Mouse (Mus musculus) left cerebral cortex, adult 8-10 months (tissue): Measurements from ENCODE around the gene Pfdn6. TPM values are rescaled to one million over a fixed set of nuclear protein-coding genes. Genes with fewer than 3 reads are reported as not detected.
"Not testable (repeated sequence)": the region's sequence is repeated elsewhere in the genome, so short reads cannot be mapped to it uniquely, and the experiment has no call there.

ENCODE experiments used
- DNase-seq, 2 experiments: peaks; one replicate each; pipeline ENCODE4 v3.0.0; 2022; ENCODE audit warnings: low spot score in 2 of 2
- total RNA-seq, 4 experiments: library from RNA; stranded (reverse); gene quantifications; 2 replicates each; pipeline ENCODE4 v1.2.4; 2022

Gene Pfdn6
- total RNA-seq, 4 experiments from 2014 or later, result 81.6 to 112 (median 95.7) TPM

DNA sequence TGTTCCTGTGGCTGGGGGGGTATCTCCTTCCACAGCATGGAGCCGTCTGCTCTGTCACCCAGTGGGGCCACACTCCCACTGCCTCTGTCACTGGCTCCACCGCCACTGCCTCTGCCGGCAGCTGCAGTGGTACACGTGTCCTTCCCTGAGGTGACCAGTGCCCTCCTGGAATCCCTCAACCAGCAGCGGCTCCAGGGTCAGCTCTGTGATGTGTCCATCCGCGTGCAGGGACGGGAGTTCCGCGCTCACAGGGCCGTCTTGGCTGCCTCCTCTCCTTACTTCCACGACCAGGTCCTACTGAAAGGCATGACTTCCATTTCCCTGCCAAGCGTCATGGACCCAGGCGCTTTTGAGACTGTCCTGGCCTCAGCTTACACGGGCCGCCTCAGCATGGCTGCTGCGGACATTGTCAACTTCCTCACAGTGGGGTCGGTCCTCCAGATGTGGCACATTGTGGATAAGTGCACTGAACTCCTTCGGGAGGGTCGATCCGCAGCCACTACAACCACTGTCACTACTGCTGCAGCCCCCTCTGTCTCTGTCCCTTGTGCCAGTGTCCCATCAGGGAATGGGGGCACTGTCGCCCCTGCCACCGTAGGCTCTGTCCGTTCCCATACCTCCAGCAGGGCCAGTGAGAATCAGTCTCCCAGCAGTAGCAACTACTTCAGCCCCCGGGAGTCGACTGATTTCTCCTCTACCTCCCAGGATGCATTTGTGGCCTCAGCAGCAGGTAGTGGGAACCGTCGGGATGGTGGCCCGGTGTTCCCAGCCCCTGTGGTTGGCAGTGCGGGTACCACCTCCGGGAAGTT is 23.1 kb downstream of the Pfdn6 start:
- peak in 1 of 2 experiments; percentile 36 for DNase-seq

DNA sequence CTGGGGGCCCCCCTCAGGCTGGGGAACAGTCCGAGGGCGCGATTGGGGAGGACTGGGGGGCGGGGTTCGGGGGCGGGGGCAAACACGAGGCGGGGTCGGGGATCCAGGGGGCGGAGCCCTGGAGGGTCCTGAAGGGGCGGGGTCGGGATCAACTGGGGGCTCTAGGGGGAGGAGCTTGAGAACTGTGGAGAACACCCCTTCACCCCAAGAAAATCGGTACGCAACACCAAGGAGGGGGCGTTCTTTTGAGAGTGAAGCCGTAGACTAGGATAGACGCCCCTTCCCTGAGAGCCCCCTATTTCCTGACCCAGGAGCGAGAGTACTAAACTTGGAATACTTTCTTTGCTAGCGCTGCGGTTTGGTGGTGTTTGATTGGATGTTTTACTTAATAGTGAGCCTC is 23.8 kb downstream of the Pfdn6 start:
- peak in 1 of 2 experiments; percentile 28 for DNase-seq

DNA sequence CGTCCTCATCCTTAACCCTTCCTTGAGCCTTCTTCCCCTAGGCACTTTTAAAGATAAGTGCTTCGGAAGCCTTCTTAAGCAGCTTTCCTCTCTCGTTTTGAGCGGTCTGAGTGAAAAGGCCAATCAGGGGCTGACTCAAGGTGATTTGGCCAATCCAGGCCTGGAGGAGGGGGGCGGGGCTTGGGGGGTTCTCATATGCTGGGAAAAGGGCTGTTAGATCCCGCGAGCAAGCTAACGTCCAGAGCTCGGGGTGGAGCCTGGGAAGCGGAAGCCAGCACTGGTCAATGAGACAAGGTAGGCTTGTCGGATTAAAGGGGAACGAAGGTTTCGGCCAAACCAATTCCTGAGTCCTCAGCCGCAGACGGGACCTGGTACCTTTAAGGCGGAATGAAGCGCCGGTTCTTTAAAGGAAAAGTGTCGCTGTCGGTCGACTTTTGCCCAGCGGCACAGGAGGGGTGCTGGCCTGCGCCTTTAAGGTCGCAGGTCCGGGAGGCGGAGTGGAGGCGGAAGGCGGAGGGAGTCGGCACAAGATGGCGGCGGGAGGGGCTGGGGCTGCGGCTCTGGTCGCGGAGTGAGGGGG is 24.4 kb downstream of the Pfdn6 start, which contains the start of the genes Tapbp and Zbtb22:
TSS of gene Tapbp (plus strand) at position 229 of the 580 bp plus-strand sequence.
TSS of gene Zbtb22 (plus strand) at position 234 of the 580 bp plus-strand sequence.
- DNase-seq, result peak; percentile 94 to 97

DNA sequence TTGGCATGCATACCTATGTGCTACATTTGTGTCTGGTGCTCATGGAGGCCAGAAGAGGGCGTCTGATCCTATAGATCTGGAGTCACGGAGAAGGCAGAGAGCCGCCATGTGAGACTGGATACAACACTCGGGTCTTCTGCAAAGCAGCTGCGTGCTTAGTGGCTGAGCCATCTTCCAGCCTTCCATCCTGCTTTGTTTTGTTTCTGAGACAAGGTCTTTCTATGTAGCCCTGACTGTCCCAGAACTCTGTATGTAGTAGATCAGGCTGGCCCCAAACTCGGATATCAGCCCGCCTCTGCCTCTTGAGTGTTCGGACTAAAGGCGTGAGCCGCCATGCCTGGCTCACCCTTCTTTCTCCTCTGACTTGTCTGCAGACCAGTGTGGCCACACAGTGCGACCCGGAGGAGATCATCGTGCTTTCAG is 25.2 kb downstream of the Pfdn6 start:
- peak in 1 of 2 experiments; percentile 9 for DNase-seq

DNA sequence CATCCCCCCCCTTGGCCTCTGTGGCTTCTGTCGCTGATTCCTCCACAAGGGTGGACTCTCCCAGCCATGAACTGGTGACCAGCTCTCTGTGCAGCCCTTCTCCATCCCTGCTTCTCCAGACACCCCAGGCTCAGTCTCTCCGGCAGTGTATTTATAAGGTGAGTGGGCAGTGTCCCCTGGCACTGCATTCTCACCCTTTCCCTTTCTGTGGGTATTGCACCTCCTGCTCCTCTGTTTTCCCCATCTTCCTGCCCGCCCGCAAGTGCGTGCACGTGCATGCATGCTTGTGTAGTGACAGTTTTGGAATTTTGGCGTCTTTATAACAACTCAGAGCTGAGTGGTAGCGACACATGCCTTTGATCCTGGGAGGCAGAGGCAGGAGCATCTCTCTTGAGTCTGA is 26.2 kb downstream of the Pfdn6 start:
- DNase-seq, result no peak

DNA sequence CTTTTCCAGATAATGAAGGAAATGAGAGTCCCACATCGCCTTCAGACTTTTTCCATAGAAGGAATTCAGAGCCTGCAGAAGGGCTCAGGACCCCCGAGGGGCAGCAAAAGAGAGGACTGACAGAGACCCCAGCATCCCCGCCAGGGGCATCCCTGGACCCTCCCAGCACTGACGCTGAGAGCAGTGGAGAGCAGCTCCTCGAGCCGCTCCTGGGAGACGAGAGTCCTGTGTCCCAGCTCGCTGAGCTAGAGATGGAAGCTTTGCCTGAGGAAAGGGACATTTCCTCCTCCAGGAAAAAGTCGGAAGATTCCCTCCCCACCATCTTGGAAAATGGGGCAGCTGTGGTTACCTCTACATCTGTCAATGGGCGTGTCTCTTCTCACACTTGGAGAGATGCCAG is 26.9 kb downstream of the Pfdn6 start:
- DNase-seq, result no peak

DNA sequence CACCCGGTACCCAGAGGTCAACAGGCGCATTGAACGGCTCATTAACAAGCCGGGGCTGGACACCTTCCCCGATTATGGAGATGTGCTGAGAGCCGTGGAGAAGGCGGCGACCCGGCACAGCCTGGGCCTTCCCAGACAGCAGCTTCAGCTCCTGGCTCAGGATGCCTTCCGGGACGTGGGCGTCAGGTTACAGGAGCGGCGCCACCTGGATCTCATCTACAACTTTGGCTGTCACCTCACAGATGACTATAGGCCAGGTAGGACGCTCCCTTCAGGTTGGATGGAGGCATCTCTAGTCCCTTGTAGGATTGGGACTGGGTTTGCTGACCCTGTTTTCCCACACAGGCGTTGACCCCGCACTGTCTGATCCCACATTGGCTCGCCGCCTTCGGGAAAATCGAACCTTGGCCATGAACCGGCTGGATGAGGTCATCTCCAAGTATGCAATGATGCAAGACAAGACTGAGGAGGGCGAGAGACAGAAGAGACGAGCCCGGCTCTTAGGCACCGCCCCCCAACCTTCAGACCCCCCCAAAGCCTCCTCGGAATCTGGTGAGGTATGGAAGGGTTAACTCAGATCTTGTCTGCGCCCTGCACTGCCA is 28.2 kb downstream of the Pfdn6 start:
- peak in 1 of 2 experiments; percentile 24 for DNase-seq

DNA sequence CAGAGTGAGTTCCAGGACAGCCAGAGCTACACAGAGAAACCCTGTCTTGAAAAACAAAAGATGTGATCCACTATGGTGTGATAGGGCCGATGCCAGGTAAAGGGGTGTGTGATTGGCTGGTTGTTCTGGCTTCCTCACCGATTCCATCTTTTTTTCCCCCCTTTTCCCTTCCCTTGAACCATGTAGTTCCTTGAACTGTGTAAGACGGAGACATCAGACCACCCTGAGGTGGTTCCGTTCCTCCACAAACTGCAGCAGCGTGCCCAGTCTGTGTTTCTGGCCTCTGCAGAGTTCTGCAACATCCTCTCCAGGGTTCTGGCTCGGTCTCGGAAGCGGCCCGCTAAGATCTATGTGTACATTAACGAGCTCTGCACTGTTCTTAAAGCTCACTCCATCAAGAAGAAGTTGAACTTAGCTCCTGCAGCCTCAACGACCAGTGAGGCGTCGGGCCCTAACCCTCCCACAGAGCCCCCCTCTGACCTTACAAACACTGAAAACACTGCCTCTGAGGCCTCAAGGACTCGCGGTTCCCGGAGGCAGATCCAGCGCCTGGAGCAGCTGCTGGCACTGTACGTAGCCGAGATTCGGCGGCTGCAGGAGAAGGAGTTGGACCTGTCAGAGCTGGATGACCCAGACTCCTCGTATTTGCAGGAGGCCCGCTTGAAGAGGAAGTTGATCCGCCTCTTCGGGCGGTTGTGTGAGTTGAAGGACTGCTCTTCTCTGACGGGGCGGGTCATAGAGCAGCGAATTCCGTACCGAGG is 28.9 kb downstream of the Pfdn6 start:
- no peak for DNase-seq

DNA sequence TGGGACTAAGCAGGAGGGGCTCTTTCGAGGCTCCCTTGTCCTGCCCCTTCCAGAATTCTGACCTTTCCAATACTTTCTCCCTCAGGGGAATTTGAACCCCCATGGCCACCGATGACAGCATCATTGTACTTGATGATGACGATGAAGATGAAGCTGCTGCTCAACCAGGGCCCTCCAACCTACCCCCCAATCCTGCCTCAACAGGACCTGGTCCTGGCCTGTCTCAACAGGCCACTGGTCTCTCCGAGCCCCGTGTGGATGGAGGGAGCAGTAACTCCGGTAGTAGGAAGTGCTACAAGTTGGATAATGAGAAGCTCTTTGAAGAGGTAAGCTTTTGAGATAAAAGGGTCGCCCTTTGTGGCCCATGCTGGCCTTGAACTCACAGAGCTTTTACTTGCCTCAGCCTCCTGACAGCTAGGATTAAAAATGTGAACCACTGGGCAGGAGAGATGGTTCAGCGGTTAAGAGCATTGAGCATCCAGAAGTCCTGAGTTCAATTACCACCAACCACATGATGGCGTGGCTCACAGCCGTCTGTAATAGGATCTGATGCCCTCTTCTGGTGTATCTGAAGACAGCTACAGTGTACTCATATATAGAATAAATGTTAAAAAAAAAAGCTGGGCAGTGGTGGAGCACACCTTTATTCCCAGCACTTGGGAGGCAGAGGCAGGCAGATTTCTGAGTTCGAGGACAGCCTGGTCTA is 29.6 kb downstream of the Pfdn6 start:
- no peak for DNase-seq

DNA sequence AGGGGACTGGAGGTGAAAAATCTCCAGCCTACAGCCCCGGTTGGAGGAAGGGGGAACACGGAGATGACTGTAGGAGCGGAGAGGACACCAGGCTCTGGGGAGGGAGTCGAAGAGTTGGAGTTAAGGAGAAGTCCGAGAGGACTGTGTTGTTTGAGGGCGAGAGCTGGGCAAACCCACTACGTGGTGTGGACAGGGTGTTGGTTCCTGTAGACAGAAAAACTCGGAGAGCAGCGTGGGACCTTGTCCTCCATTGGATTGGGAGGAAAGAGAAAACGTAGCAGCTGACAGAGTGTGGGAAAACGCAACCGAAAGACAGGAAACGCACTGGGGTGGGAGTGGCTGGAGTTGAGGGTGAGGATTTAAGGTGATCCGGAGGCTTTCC is 30.3 kb downstream of the Pfdn6 start:
- DNase-seq, result no peak

DNA sequence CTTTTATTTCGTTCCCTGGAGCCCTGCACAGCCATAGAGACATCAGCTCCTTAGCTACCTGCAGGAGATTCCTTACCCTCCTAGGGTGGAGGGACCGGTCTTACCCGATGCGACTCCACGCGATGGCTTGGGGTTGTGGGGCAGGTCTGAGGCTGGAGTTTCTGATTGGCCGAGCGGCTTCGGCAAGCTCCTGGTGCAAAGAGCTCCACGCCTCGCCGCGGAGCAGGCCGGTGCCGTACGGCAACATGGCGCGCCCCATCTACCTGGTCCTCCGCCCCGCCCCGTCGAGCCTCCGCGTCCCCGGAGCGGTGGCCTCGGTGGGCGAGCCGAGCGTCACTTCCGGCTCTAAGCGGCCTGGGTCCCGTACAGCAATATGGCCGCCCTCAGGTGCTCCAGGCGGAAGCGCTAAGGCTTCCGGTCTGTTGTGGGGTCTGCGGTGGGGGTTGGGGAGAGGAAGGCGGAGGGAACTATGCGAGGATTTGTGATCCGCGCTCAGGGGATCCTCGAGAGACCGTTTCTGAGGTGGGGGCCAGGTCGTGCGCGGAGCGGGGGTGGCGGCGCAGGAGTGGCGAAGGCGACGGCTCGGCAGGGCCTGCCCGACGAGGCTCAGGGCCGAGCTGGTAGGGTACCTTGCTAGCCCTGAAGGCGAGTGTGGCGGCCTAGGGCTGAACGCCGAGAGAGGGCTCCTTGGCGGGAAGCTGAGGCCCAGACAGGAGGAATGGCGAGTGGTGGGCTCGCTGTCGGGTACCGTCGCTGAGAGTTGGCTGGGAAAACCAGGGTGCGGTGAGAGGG is 30.9 kb downstream of the Pfdn6 start, which contains the start of gene Daxx:
TSS of gene Daxx (plus strand) at position 338 of the 792 bp plus-strand sequence.
- DNase-seq, result peak; percentile 94 to 99

DNA sequence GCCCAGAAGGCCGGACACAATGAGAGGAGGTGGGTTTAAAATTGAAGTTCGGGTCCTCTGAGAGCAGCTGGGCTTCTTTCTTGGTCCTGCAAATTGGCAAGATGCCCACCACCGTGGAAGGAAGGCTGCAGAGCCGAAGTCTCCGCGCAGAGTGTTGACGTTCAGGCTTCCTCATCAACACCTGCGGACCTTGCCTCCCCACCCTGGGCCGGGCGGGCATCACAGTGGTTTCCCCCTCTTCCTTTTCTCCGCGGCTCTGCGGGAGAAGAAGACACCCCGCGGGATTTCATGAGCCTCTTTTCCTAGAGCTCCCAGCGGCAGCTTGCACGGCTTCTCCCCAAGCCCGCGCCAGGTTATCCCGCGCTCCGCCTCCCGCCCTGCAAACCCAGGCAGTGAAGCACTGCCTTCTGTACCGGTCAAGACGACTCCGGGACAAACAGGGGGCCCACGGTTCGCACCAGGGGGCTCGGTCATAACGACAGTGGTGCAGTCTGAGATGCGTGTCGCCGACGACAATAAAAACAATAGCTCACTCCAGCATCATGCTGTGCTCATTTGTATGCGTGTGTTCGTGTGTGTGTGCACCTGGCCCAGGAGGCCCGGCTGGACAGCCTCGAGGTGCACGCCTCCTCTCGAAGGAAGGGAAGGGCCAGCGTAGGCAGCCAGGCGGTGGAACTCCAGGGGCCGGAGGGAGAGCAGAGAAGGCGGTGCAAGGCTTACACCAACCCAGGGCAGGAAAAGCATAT is 31.6 kb downstream of the Pfdn6 start:
- DNase-seq, result peak in 1 of 2 experiments; percentile 63

DNA sequence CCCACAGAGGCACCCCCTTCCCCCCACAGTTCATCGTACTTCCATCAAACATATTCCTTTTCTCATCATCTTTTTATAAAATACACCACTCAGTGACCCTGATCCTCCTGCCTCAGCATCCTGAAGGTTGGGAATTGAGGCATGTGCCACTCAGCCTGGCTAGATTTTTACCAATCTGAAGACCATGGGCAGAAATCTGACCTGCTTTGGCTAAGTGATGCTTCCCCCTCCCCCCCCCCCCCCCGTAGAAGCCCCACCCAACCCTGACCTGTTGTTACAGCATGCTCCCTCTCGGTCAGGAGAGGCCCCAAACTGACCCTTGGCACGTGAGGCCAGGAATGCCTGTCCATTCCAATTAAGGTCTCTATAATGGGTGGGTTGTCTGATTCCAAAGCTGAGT is 35.3 kb downstream of the Pfdn6 start, which contains the start of gene Platr17:
TSS of gene Platr17 (plus strand) at position 301 of the 400 bp plus-strand sequence.
- not testable (repeated sequence) for DNase-seq

DNA sequence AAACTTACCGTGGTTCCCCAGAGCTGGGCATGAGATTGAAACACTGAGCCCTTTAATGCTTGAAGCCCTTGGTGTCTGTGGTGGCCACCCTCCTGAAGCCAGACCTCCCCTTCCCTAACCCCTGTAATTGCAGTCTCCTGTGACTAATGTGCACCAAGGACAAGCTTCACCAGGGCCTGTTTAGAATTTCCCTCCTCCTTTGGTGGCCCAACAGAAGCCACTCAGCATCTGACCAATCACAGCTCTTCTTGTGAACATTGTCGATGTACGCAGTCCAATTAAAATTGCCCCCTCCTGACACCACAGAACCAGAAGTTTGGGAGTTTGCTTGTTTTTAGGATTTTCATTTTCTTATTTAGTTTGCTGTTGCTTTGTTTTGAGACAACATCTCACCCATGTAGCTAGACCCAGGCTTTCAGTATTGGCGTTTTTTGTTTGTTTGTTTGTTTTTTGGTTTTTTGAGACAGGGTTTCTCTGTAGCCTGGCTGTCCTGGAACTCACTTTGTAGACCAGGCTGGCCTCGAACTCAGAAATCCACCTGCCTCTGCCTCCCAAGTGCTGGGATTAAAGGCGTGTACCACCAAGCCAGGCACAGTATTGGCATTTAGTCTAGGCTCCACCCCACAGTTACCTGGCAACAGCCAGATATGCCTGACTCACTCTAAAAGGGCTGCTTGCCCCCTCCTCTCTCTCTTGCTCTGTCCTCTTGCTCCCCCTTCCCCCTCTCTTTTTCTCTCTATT is 36.1 kb downstream of the Pfdn6 start:
- DNase-seq, result not testable (repeated sequence)

DNA sequence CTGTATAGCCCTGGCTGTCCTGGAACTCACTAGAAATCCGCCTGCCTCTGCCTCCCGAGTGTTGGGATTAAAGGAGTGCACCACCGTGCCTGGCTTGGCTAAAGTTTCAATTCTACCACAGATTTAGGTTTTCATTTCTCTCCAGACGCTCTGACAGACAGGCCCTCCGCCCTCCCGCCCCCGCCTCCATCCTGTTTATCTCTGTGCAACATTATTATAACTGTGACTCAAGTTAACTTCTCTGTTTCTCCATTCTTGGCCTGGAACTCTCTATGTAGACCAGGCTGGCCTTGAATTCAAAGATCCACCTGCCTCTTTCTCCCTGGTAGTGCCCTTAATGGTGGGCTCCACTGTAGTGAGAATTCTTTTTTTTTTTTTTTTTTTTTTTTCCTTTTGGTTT is 37.7 kb downstream of the Pfdn6 start:
- no peak for DNase-seq

DNA sequence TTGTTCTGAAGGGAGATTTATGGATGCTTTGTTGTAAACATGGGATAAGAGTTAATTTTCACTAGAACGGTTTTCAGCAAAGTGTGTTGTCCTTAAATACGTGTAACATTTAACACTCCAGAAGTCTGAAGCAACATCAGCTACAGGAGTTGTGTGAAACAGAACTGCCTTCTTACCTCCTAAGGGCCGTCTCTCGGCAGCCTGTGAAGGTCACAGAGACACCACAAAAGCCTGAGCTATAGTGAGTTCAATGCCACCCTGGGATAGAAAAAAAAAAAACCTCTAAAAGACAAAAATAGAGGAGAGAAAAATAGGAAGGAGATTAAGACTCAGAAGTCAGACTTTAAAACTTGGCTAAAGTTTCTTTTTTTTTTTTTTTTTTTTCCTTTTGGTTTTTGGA is 38.1 kb downstream of the Pfdn6 start:
- DNase-seq, result no peak

DNA sequence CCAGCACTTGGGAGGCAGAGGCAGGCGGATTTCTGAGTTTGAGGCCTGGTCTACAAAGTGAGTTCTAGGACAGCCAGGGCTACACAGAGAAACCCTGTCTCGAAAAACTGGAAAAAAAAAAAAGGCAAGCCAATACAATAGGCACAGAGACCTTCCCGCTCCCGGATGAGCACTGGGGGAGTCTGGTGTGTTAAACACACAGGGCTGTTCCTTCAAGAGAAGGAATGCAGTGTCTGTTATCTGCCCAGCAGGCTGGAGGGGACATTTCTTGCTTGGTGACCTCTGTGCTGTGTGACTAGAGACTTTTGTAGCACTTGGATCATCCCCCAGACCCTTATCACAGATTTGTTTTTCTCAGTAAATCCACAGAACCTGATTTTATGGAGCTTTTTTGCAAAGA is 38.5 kb downstream of the Pfdn6 start:
- DNase-seq, result no peak

DNA sequence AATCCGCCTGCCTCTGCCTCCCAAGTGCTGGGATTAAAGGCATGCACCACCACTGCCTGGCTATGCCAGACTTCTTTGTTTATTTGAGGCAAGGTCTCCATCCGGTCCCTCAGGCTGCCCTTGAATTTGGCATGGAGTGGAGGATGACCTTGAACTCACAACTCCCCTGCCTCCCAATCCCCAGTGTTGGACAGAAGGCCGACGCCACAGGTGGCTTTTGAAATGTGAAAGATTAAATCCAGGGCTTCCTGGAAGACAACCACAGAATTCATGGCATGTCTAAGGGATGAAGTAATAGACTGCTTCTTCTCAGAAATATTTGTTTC is 39.2 kb downstream of the Pfdn6 start:
- DNase-seq, result no peak
